Mouse (Mus musculus) limb, embryonic 15.5 days (tissue): ENCODE measurements around the gene Dntt. TPM values are rescaled to one million over a fixed set of nuclear protein-coding genes. Genes with fewer than 3 reads are reported as not detected.
A peak's percentile ranks its signal among the peaks of the same experiment; 100 is the strongest.

Source experiments
- ATAC-seq: fragments of 200-750 bp; cut with Nextera tagmentation; 2 replicates; pipeline ENCODE4 v1.8.0; 2017; ENCODE audit warnings: low read depth, moderate TSS enrichment; ENCODE audit not compliant: insufficient number of reproducible peaks, low FRiP score, low TSS enrichment
- H3K27ac ChIP-seq: fragments of 300-500 bp; sonication (generic); 2 replicates; pipeline ENCODE4 v1.5.1; 2015; ENCODE audit warnings: moderate library complexity, mild to moderate bottlenecking, inconsistent platforms
- H3K27me3 ChIP-seq: fragments of 300-500 bp; sonication (generic); 2 replicates; pipeline ENCODE4 v1.6.1; 2015; ENCODE audit warnings: inconsistent platforms
- H3K36me3 ChIP-seq: fragments of 300-500 bp; sonication (generic); 2 replicates; pipeline ENCODE4 v1.6.1; 2015; ENCODE audit warnings: inconsistent platforms
- H3K4me1 ChIP-seq: fragments of 300-500 bp; sonication (generic); 2 replicates; pipeline ENCODE4 v1.6.1; 2015; ENCODE audit warnings: inconsistent platforms
- H3K4me2 ChIP-seq: fragments of 300-500 bp; sonication (generic); 2 replicates; pipeline ENCODE4 v1.6.1; 2015; ENCODE audit warnings: mild to moderate bottlenecking, inconsistent platforms
- H3K4me3 ChIP-seq: fragments of 300-500 bp; sonication (generic); 2 replicates; pipeline ENCODE4 v1.5.1; 2015; ENCODE audit warnings: mild to moderate bottlenecking, inconsistent platforms
- H3K9ac ChIP-seq: fragments of 300-500 bp; sonication (generic); 2 replicates; pipeline ENCODE4 v1.6.1; 2015; ENCODE audit warnings: inconsistent platforms
- H3K9me3 ChIP-seq: fragments of 300-500 bp; sonication (generic); 2 replicates; pipeline ENCODE4 v1.6.1; 2016; ENCODE audit warnings: inconsistent platforms
- WGBS: fragments of 180-500 bp; shearing (Covaris S2); methylation state at CpG from one replicate; pipeline ENCODE4 v1.1.7; 2015; 5-methylcytosine and 5-hydroxymethylcytosine counted together
- polyA plus RNA-seq: library from polyadenylated mRNA; unstranded; fragments of >200 nt; fragmentation: Nextera tagmentation; extraction: Ambion mirVana; gene quantifications from 2 replicates; pipeline ENCODE4 v1.2.1, GENCODE M21; 2015

Gene Dntt
- polyA plus RNA-seq, 1 experiment from 2014 or later = not detected

- Histone ChIP-seq H3K9me3 (no peaks in the 10 kb centered on the region), H3K4me3 (no peak overlapping the region), H3K4me1 (peaks cover 7% of the 10 kb centered on the region), H3K4me2 (no peak overlapping the region), H3K9ac (no peak overlapping the region), H3K36me3 (no peaks in the 10 kb centered on the region), H3K27ac (no peak overlapping the region), H3K27me3 (0 out of 2 replicates have a peak, but pooled peaks cover 6% of the 10 kb centered on the region)
- WGBS = 18% methylated on average over 9 of the region's 9 CpGs
- ATAC-seq = no peak
Measured at GRCm38 (mm10) chr19:41014003-41014402, 15.1 kb upstream of the Dntt start.

- H3K9me3 ChIP-seq = no peaks in the 10 kb centered on the region
- H3K4me3 ChIP-seq = peak overlapping the region; percentile 18; the same call in 1 of the 2 replicates
Measured at GRCm38 (mm10) chr19:41015951-41016716, 12.9 kb upstream of the Dntt start.

GRCm38 (mm10) chr19:41019164-41019675 lies 9.9 kb upstream of the Dntt start:
- Histone ChIP-seq H3K4me2 (no peak overlapping the region), H3K27me3 (peaks cover 3% of the 10 kb centered on the region; the same call in 1 of the 2 replicates), H3K9ac (no peak overlapping the region), H3K4me3 (no peak overlapping the region), H3K9me3 (no peaks in the 10 kb centered on the region), H3K36me3 (no peaks in the 10 kb centered on the region), H3K4me1 (peaks cover 4% of the 10 kb centered on the region), H3K27ac (no peak overlapping the region)
- no peak for ATAC-seq
- WGBS = 76% methylated on average over 5 of the region's 5 CpGs

More at GRCm38 (mm10) chr19:41015951-41016716, 12.9 kb upstream of the Dntt start:
- no peak for ATAC-seq
- Histone ChIP-seq H3K4me2 (peak overlapping the region; percentile 40), H3K36me3 (no peaks in the 10 kb centered on the region), H3K4me1 (peaks cover 7% of the 10 kb centered on the region), H3K27me3 (peaks cover 6% of the 10 kb centered on the region; the same call in 1 of the 2 replicates), H3K27ac (no peak overlapping the region), H3K9ac (no peak overlapping the region)
- 20% methylated on average over 14 of the region's 14 CpGs for WGBS

- no peak overlapping the region for H3K4me3 ChIP-seq
Measured at GRCm38 (mm10) chr19:41020537-41020936, 8.5 kb upstream of the Dntt start.

GRCm38 (mm10) chr19:41022244-41022643 lies 6.8 kb upstream of the Dntt start:
- H3K4me2 ChIP-seq = no peak overlapping the region
- no peak overlapping the region for H3K9ac ChIP-seq
- no peaks in the 10 kb centered on the region for H3K4me1 ChIP-seq
- H3K27ac ChIP-seq = no peak overlapping the region
- ATAC-seq = no peak
- H3K9me3 ChIP-seq = no peaks in the 10 kb centered on the region
- 63% methylated on average over 4 of the region's 4 CpGs for WGBS
- peaks cover 3% of the 10 kb centered on the region; the same call in 1 of the 2 replicates for H3K27me3 ChIP-seq
- H3K4me3 ChIP-seq = no peak overlapping the region
- no peaks in the 10 kb centered on the region for H3K36me3 ChIP-seq

More at GRCm38 (mm10) chr19:41020537-41020936, 8.5 kb upstream of the Dntt start:
- H3K4me1 ChIP-seq = peaks cover 4% of the 10 kb centered on the region
- no peaks in the 10 kb centered on the region for H3K36me3 ChIP-seq
- 47% methylated on average over 3 of the region's 3 CpGs for WGBS
- H3K9me3 ChIP-seq = no peaks in the 10 kb centered on the region
- no peak for ATAC-seq
- H3K9ac ChIP-seq = no peak overlapping the region
- H3K4me2 ChIP-seq = no peak overlapping the region
- peaks cover 3% of the 10 kb centered on the region; the same call in 1 of the 2 replicates for H3K27me3 ChIP-seq
- H3K27ac ChIP-seq = no peak overlapping the region

GRCm38 (mm10) chr19:41026551-41026950 lies 2.5 kb upstream of the Dntt start:
- no peaks in the 10 kb centered on the region for H3K9me3 ChIP-seq
- H3K4me3 ChIP-seq = no peak overlapping the region
- no peak overlapping the region for H3K27ac ChIP-seq
- H3K36me3 ChIP-seq = no peaks in the 10 kb centered on the region
- H3K27me3 ChIP-seq = no peaks in the 10 kb centered on the region
- no peak for ATAC-seq
- H3K4me1 ChIP-seq = no peaks in the 10 kb centered on the region
- no peak overlapping the region for H3K4me2 ChIP-seq
- WGBS = 86% methylated on average over 8 of the region's 8 CpGs
- H3K9ac ChIP-seq = no peak overlapping the region

- no peaks in the 10 kb centered on the region for H3K9me3 ChIP-seq
- 84% methylated on average over 5 of the region's 5 CpGs for WGBS
- no peaks in the 10 kb centered on the region for H3K27me3 ChIP-seq
Measured at GRCm38 (mm10) chr19:41027024-41027423, 2.1 kb upstream of the Dntt start.

GRCm38 (mm10) chr19:41027601-41028000 lies 1.5 kb upstream of the Dntt start:
- no peak for ATAC-seq
- no peaks in the 10 kb centered on the region for H3K27me3 ChIP-seq
- no peaks in the 10 kb centered on the region for H3K4me1 ChIP-seq
- no peaks in the 10 kb centered on the region for H3K36me3 ChIP-seq
- H3K27ac ChIP-seq = no peak overlapping the region
- H3K9ac ChIP-seq = no peak overlapping the region
- H3K4me3 ChIP-seq = no peak overlapping the region
- no peak overlapping the region for H3K4me2 ChIP-seq
- no peaks in the 10 kb centered on the region for H3K9me3 ChIP-seq
- 91% methylated on average over 9 of the region's 9 CpGs for WGBS

More at GRCm38 (mm10) chr19:41027024-41027423, 2.1 kb upstream of the Dntt start:
- Histone ChIP-seq H3K4me2 (no peak overlapping the region), H3K4me3 (no peak overlapping the region), H3K27ac (no peak overlapping the region), H3K36me3 (no peaks in the 10 kb centered on the region), H3K4me1 (no peaks in the 10 kb centered on the region), H3K9ac (no peak overlapping the region)
- no peak for ATAC-seq

- WGBS = 72% methylated on average over 6 of the region's 6 CpGs
- no peaks in the 10 kb centered on the region for H3K4me1 ChIP-seq
- no peak overlapping the region for H3K9ac ChIP-seq
Measured at GRCm38 (mm10) chr19:41030161-41030560, 1.1 kb downstream of the Dntt start.

GRCm38 (mm10) chr19:41031009-41031408 lies 1.9 kb downstream of the Dntt start:
- Histone ChIP-seq H3K27me3 (no peaks in the 10 kb centered on the region), H3K4me2 (no peak overlapping the region), H3K27ac (no peak overlapping the region), H3K9me3 (no peaks in the 10 kb centered on the region), H3K9ac (no peak overlapping the region), H3K4me1 (no peaks in the 10 kb centered on the region), H3K36me3 (no peaks in the 10 kb centered on the region), H3K4me3 (no peak overlapping the region)
- ATAC-seq = no peak
- WGBS = 71% methylated on average over 11 of the region's 11 CpGs

More at GRCm38 (mm10) chr19:41030161-41030560, 1.1 kb downstream of the Dntt start:
- H3K27ac ChIP-seq = no peak overlapping the region
- H3K27me3 ChIP-seq = no peaks in the 10 kb centered on the region
- H3K4me3 ChIP-seq = no peak overlapping the region
- H3K36me3 ChIP-seq = no peaks in the 10 kb centered on the region
- no peak for ATAC-seq
- no peaks in the 10 kb centered on the region for H3K9me3 ChIP-seq
- H3K4me2 ChIP-seq = no peak overlapping the region

- 81% methylated on average over 6 of the region's 6 CpGs for whole genome bisulfite sequencing
Measured at GRCm38 (mm10) chr19:41031869-41032268, 2.8 kb downstream of the Dntt start.

GRCm38 (mm10) chr19:41035809-41036551 lies 6.9 kb downstream of the Dntt start:
- no peak overlapping the region for H3K4me3 ChIP-seq
- H3K9ac ChIP-seq = no peak overlapping the region
- no peaks in the 10 kb centered on the region for H3K36me3 ChIP-seq
- H3K27me3 ChIP-seq = no peaks in the 10 kb centered on the region
- no peaks in the 10 kb centered on the region for H3K9me3 ChIP-seq
- H3K27ac ChIP-seq = no peak overlapping the region
- ATAC-seq = no peak
- 69% methylated on average over 4 of the region's 4 CpGs for WGBS
- no peaks in the 10 kb centered on the region for H3K4me1 ChIP-seq
- H3K4me2 ChIP-seq = no peak overlapping the region

More at GRCm38 (mm10) chr19:41031869-41032268, 2.8 kb downstream of the Dntt start:
- H3K27ac ChIP-seq = no peak overlapping the region
- H3K27me3 ChIP-seq = no peaks in the 10 kb centered on the region
- no peaks in the 10 kb centered on the region for H3K36me3 ChIP-seq
- no peak overlapping the region for H3K9ac ChIP-seq
- H3K9me3 ChIP-seq = no peaks in the 10 kb centered on the region
- no peak for ATAC-seq
- H3K4me1 ChIP-seq = no peaks in the 10 kb centered on the region
- H3K4me2 ChIP-seq = no peak overlapping the region
- no peak overlapping the region for H3K4me3 ChIP-seq
